Mouse (Mus musculus) lung, postnatal 0 days (tissue): ENCODE data around the gene Igsf3.

Experiments used
- CTCF ChIP-seq: IDR thresholded peaks from 2 replicates; pipeline ENCODE4 v1.5.1; 2016; ENCODE audit warnings: antibody characterized with exemption, mild to moderate bottlenecking
- EP300 ChIP-seq: IDR thresholded peaks from 2 replicates; pipeline ENCODE4 v1.6.1; 2016; ENCODE audit warnings: antibody characterized with exemption, mild to moderate bottlenecking, control low read depth

- TF ChIP-seq EP300 (no peak), CTCF (no peak)
Measured at GRCm38 (mm10) chr3:101354490-101354889, 22.4 kb upstream of the Igsf3 start.
